Mouse (Mus musculus) brain, embryonic 14.5 days (tissue): Measurements from ENCODE around the gene Top2a. TPM values are rescaled to one million over a fixed set of nuclear protein-coding genes. Genes with fewer than 3 reads are reported as not detected.
A peak's percentile ranks its signal among the peaks of the same experiment; 100 is the strongest.

Source experiments
- DNase-seq: peaks from one replicate; pipeline ENCODE4 v3.0.0-alpha.2; 2011; ENCODE audit warnings: low read depth
- CTCF ChIP-seq: fragments of 200-500 bp; IDR thresholded peaks from 2 replicates; pipeline ENCODE4 v1.5.1; 2012; ENCODE audit warnings: inconsistent platforms, mild to moderate bottlenecking, moderate library complexity, borderline replicate concordance; ENCODE audit not compliant: insufficient read depth, insufficient read length; ENCODE audit errors: extremely low read depth
- POLR2A ChIP-seq: fragments of 200-500 bp; IDR thresholded peaks from 2 replicates; pipeline ENCODE4 v1.6.1; 2012; ENCODE audit warnings: mild to moderate bottlenecking, inconsistent platforms, borderline replicate concordance; ENCODE audit not compliant: poor library complexity, insufficient read depth, insufficient read length, severe bottlenecking; ENCODE audit errors: extremely low read depth
- polyA plus RNA-seq: library from polyadenylated mRNA; depleted of rRNA; stranded (reverse); fragments of >200 nt; gene quantifications from 2 replicates; pipeline ENCODE4 v1.2.3, GENCODE M21; 2012; rRNA removed

Top2a gene
- polyA plus RNA-seq, 1 experiment: 57.3 TPM

DNA sequence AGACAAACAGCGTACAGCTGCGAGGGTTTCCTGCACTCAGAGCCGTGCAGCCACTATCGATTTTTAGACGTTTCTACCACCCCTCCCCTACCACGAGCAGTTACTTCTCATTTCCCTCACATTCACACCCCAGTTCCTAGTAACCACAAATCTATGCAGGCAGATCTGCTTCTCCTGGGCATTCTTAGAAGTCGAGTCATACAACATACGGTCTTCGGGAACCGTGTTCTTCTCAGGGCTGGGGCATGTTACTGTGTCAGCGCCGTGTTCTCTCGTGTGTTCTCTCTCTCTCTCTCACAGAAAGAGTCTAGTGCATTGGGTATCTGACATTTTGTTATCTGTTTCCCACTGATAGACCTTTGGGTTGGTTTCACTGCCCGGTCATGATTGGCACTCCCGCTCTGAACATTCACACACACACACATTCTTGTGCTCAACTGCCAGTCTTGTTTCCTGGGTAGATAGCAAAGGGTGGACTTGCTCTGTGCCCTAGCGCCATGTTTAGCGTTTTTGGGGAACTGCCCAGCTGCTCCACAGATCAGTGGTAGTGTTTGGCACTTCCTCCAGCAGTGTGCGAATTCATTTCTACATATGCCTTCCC lies 75.9 kb downstream of the Top2a start:
- no peak for DNase-seq
- no peak for TF ChIP-seq POLR2A
- TF ChIP-seq CTCF: no peak

DNA sequence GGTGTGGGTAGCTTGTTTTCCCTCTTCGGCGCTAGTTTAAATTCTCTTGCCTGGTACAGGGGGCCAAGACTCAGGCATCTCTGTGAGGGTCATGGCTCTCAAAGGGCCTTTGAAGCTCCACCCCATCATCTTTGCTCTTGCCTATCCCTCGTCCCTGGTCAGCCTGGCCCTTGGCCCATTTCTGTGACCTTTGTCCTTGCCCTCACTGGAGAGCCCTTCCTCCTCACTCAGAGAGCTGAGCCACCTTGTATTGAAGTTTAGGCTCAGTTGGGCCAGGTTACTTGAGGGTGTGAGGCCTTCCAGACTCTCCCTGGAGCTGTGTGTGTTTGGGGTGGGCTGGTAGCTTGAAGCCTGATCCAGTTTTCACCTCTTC lies 78.4 kb downstream of the Top2a start:
- TF ChIP-seq CTCF: no peak
- no peak for TF ChIP-seq POLR2A
- no peak for DNase-seq

DNA sequence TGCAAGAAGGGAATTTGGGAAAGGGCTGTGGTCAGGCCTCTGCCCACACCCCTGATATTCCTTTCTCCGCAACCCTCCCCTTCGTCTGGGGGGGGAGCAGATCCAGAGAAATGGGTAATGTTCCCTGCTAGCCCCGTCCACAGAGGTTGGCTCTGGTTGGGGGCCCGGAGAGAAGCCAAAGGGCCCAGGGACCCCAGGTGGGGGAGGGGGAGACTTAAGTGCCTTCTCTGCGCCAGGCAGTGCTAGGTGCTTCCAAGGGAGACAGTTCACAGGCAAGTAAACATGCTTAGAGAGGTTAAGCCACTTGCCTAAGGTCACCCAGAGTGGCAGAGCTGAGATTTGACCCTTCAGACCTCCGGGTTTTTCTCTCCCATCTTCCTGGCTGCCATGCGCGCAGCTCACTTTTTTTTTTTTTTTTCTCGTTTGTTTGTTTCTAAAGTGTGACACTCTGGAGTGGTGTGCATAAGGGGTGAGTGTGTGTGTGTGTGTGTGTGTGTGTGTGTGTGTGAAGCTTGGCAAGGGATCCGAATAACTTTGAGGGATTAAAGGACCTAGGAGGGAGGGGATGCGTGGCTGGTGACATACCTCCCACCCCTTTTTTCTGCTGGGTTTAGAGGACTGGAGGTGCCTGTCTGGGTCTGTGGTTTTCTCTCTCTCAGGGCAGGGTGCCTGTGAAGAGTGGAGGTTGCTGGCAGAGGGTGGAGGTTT lies 78.9 kb downstream of the Top2a start:
- no peak for TF ChIP-seq CTCF
- no peak for TF ChIP-seq POLR2A
- DNase-seq: peak; percentile 39

DNA sequence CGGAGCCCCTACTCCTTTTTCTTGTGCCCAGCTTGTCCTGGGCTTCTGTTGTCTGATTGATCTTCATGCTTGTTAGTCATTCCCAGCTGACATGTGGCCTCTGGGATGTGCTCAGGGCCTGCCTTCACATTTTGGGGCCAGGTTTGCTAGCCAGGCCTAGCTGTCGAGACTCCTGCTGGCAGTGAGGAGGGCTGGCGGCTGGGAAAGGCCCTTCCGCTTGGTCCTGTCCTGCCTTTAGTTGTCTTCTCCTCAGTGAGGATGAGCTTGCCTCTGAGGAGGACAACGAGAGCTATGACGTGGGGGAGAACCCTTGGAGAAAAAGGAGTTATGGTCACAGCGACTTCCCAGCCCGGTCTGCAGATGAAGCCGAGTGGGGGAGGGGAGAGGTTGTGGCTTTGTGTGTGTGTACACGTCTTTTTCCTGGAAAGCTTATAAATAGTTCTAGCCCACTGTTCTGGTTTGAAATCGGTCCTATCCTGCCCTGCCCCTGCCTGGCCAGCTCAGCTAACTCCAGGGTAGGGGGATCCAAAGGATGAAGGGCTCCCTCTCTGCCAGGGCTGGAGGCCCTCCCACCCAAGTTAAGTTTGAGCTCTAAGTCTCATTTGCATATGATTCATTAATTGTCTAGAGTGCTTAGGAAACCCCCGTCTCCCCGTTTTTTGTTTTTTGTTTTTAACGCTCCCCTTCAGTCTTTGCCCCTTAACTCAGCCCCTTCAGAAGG lies 80.1 kb downstream of the Top2a start:
- TF ChIP-seq POLR2A (no peak), CTCF (no peak)
- DNase-seq: peak; percentile 25

Other genes starting within 250 kb of the Top2a start
- 3.6 and 4.1 TPM in 2 replicates for gene Nr1d1, start 248.9 kb downstream of the Top2a start, polyA plus RNA-seq
- 92.1 and 104 TPM in 2 replicates for gene Msl1, start 228.7 kb downstream of the Top2a start, polyA plus RNA-seq
- gene Casc3, start 219.3 kb downstream of the Top2a start, polyA plus RNA-seq: 66.6 and 74.3 TPM in 2 replicates
- 22.0 and 33.5 TPM in 2 replicates for gene Rapgefl1, start 187.4 kb downstream of the Top2a start, polyA plus RNA-seq
- gene Wipf2, start 160.6 kb downstream of the Top2a start, polyA plus RNA-seq: 11.0 and 14.7 TPM in 2 replicates
- gene Cdc6, start 116.4 kb downstream of the Top2a start, polyA plus RNA-seq: 4.5 and 6.2 TPM in 2 replicates
- gene Rara, start 96.4 kb downstream of the Top2a start, polyA plus RNA-seq: 8.4 and 14.4 TPM in 2 replicates
- 2.5 and 2.9 TPM in 2 replicates for gene Gjd3, start 41.2 kb downstream of the Top2a start, polyA plus RNA-seq
- 119 and 145 TPM in 2 replicates for gene Igfbp4, start 17.1 kb upstream of the Top2a start, polyA plus RNA-seq
- 0.08 and 0.16 TPM in 2 replicates for gene Tns4, start 65.1 kb upstream of the Top2a start, polyA plus RNA-seq
- gene Ccr7, start 130.9 kb upstream of the Top2a start, polyA plus RNA-seq: 0.07 TPM in 1 of 2 replicates, not detected in the other
- gene Smarce1, start 206.8 kb upstream of the Top2a start, polyA plus RNA-seq: 162 and 270 TPM in 2 replicates
- 1.4 and 2.9 TPM in 2 replicates for gene Krt222, start 219.9 kb upstream of the Top2a start, polyA plus RNA-seq